Mouse (Mus musculus) E14TG2a.4 (cell line): ENCODE data around the gene Rbfox1.

ENCODE experiments used
- CTCF ChIP-seq: conservative IDR thresholded peaks from 2 replicates; pipeline ENCODE4 v1.5.1; 2014; ENCODE audit warnings: low read length
- NANOG ChIP-seq: IDR thresholded peaks from 2 replicates; pipeline ENCODE4 v1.6.1; 2014; ENCODE audit warnings: borderline replicate concordance, low read length, mixed read lengths
- POU5F1 ChIP-seq: IDR thresholded peaks from 2 replicates; pipeline ENCODE4 v1.6.1; 2014; ENCODE audit warnings: low read length, borderline replicate concordance

DNA sequence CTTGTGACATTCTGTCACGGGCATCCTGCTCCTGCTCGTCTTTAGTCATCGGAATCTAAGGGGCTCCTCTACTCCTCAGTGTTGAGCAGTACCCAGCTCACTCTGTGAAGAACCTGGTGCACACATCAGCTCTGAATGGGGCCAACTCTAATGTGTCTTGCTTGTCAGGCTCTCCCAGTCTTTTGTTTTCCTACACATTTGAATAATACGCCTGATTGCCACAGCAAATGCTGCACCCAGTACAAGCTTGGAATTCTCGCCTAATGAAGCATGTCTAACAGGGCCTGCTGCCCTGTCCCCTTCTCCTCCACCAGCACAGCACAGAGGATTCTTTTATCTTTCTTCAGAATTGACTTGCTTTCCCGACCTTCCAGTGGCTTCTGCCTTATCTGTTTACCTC lies 1261.3 kb downstream of the Rbfox1 start:
- no peak for TF ChIP-seq CTCF
- no peak for TF ChIP-seq POU5F1
- TF ChIP-seq NANOG, result no peak
